19 mouse cellular contexts compared by ENCODE assay signal in the genomic region with DNA sequence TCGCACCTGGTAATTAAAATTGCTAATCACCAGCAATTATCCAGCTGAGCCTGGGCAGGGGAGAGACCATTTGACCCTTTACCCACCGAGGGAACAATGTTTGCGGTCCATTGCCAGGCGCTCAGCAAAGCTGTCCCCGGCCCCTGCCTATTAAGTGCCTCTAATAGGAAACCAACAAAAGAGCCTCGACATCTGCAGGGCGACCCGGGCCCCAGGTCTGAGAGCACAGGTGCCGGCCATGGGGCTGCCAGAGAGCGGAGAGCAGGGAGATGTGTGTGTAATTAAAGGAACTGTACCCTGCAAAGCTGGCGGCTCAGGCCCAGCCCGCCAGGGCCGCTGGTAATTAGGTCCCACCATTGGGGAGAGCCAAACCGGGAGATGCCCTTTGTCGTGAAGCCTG. TPM values are rescaled to one million over a fixed set of nuclear protein-coding genes. Genes with fewer than 3 reads are reported as not detected.
A peak's percentile ranks its signal among the peaks of the same experiment; 100 is the strongest.
DNase-seq lines count a peak whose midpoint lies in the region; ATAC-seq and TF ChIP-seq lines count a peak whose summit lies in the region.
"Had no signal": no experiment of that assay in that cellular context is flagged by ENCODE, and none has a peak within 500 bp of the region (broad histone marks: within the 10 kb centered on the region; RNA-seq: fewer than 3 reads in every experiment).

No protein-coding gene starts in this region.

- WGBS in embryonic facial prominence, embryonic 12.5 days: 5% methylated on average over 15 of the region's 15 CpGs
- WGBS in hindbrain, embryonic 13.5 days: 6% methylated on average over 15 of the region's 15 CpGs
- 4% methylated on average over 15 of the region's 15 CpGs for WGBS in midbrain, embryonic 14.5 days

- peak; percentile 96 for DNase-seq in brain, embryonic 14.5 days (ENCODE audit: low read depth)
- DNase-seq in midbrain, embryonic 14.5 days: peak; percentile 63
- no peak for DNase-seq in right cerebral cortex, postnatal 25 days
- no peak for DNase-seq in right cerebral cortex, adult 2 months (ENCODE audit: low spot score in 2 of 2)
- DNase-seq in adrenal gland, adult 8-10 months: no peak
- no peak for DNase-seq in spleen, postnatal 4 days (ENCODE audit: low spot score in 2 of 2)
- DNase-seq: cerebellum, adult 8-10 months; gastrocnemius, adult 2 months; kidney, postnatal 10 days had no signal

- TF ChIP-seq CTCF in brain, embryonic 14.5 days (IDR thresholded peaks at IDR 0.05; ENCODE audit: borderline replicate concordance, extremely low read depth, insufficient read depth, insufficient read length): no peak

- H3K4me2 ChIP-seq in embryonic facial prominence, embryonic 12.5 days (replicated peaks): no peak overlapping the region
- 0 out of 2 replicates have a peak overlapping the region, but pooled peaks have one; percentile 9 for H3K4me2 ChIP-seq in hindbrain, embryonic 13.5 days
- 0 out of 2 replicates have a peak overlapping the region, but pooled peaks have one; percentile 21 for H3K4me2 ChIP-seq in midbrain, embryonic 14.5 days (ENCODE audit: low read length)

- no peak overlapping the region for H3K9ac ChIP-seq in embryonic facial prominence, embryonic 12.5 days
- peak overlapping the region; percentile 46; the same call in 1 of the 2 replicates for H3K9ac ChIP-seq in hindbrain, embryonic 13.5 days
- no peak overlapping the region for H3K9ac ChIP-seq in midbrain, embryonic 14.5 days (replicated peaks; ENCODE audit: low read length)

- peak; percentile 75; the same call in 1 of the 2 replicates for ATAC-seq in embryonic facial prominence, embryonic 12.5 days (ENCODE audit: insufficient number of reproducible peaks, insufficient read depth, low FRiP score, low TSS enrichment)
- ATAC-seq in hindbrain, embryonic 13.5 days (ENCODE audit: low FRiP score): 0 out of 2 replicates have a peak, but pooled peaks have one; percentile 63
- peak; percentile 60; the same call in 1 of the 2 replicates for ATAC-seq in midbrain, embryonic 14.5 days (ENCODE audit: low FRiP score, low TSS enrichment)

- H3K27ac ChIP-seq in embryonic facial prominence, embryonic 12.5 days: no peak overlapping the region
- no peak overlapping the region for H3K27ac ChIP-seq in hindbrain, embryonic 13.5 days
- no peak overlapping the region for H3K27ac ChIP-seq in midbrain, embryonic 14.5 days (replicated peaks; ENCODE audit: low read depth, low read length)
- H3K27ac ChIP-seq: gastrocnemius, adult 2 months; heart, embryonic 10.5 days; macrophage had no signal

- H3K36me3 ChIP-seq in embryonic facial prominence, embryonic 12.5 days: no peaks in the 10 kb centered on the region
- H3K36me3 ChIP-seq in hindbrain, embryonic 13.5 days: no peaks in the 10 kb centered on the region
- no peaks in the 10 kb centered on the region for H3K36me3 ChIP-seq in midbrain, embryonic 14.5 days (ENCODE audit: control insufficient read depth, insufficient read depth, low read length)
- H3K36me3 ChIP-seq: heart, embryonic 10.5 days had no signal

- H3K9me3 ChIP-seq in embryonic facial prominence, embryonic 12.5 days: 0 out of 2 replicates have a peak, but pooled peaks cover 3% of the 10 kb centered on the region
- peaks cover 5% of the 10 kb centered on the region; the same call in 1 of the 2 replicates for H3K9me3 ChIP-seq in hindbrain, embryonic 13.5 days
- peaks cover 5% of the 10 kb centered on the region; the same call in 1 of the 2 replicates for H3K9me3 ChIP-seq in midbrain, embryonic 14.5 days (ENCODE audit: control insufficient read depth, low read length)
- H3K9me3 ChIP-seq: heart, embryonic 10.5 days had no signal

- no peak for TF ChIP-seq POLR2A in brain, embryonic 14.5 days (IDR thresholded peaks at IDR 0.05; ENCODE audit: borderline replicate concordance, extremely low read depth, insufficient read depth, insufficient read length, poor library complexity, severe bottlenecking)

- H3K27me3 ChIP-seq in embryonic facial prominence, embryonic 12.5 days: peaks cover 16% of the 10 kb centered on the region
- H3K27me3 ChIP-seq in hindbrain, embryonic 13.5 days: peaks cover 43% of the 10 kb centered on the region
- H3K27me3 ChIP-seq in midbrain, embryonic 14.5 days (ENCODE audit: control insufficient read depth, insufficient read depth, low read length): no peaks in the 10 kb centered on the region

- H3K4me1 ChIP-seq in embryonic facial prominence, embryonic 12.5 days: no peaks in the 10 kb centered on the region
- H3K4me1 ChIP-seq in hindbrain, embryonic 13.5 days (replicated peaks): peaks cover 10% of the 10 kb centered on the region
- H3K4me1 ChIP-seq in midbrain, embryonic 14.5 days (ENCODE audit: control insufficient read depth, insufficient read depth, low read length): peaks cover 8% of the 10 kb centered on the region; the same call in 1 of the 2 replicates
- H3K4me1 ChIP-seq: heart, embryonic 10.5 days had no signal

- no peak overlapping the region for H3K4me3 ChIP-seq in embryonic facial prominence, embryonic 12.5 days
- H3K4me3 ChIP-seq in hindbrain, embryonic 13.5 days: no peak overlapping the region
- no peak overlapping the region for H3K4me3 ChIP-seq in midbrain, embryonic 14.5 days (replicated peaks; ENCODE audit: low read depth, low read length)
- H3K4me3 ChIP-seq: gastrocnemius, adult 2 months; heart, embryonic 10.5 days had no signal

RNA-seq across cellular contexts. Expression of a gene that starts 24.6 kb away (rescaled TPM):
- not detected in 2 replicates for polyA plus RNA-seq in brain, embryonic 14.5 days (2012; rRNA removed)
- not detected in 2 replicates for polyA plus RNA-seq in embryonic facial prominence, embryonic 12.5 days (2016; fragmentation: Nextera tagmentation; extraction: Ambion mirVana)
- not detected in 2 replicates for polyA plus RNA-seq in hindbrain, embryonic 13.5 days (2015; fragmentation: Nextera tagmentation; extraction: Ambion mirVana)
- polyA plus RNA-seq in midbrain, embryonic 14.5 days (2014; fragmentation: Nextera tagmentation; extraction: Ambion mirVana): not detected in 2 replicates
- not detected for total RNA-seq in adrenal gland, adult 8-10 months (2022)
- total RNA-seq: CH12.LX; gastrocnemius, adult 2 months; hematopoietic stem cell, adult 5-6 weeks; left cerebral cortex, adult 8-10 months; neutrophil, adult 5-6 weeks had no signal
- polyA plus RNA-seq: heart, embryonic 10.5 days; liver, embryonic 16.5 days; macrophage; stomach, embryonic 16.5 days had no signal

Comparison
In these comparisons a context has a peak if more than half of its experiments do, and no peak if none do; other contexts are left out.
1. DNase-seq: peak in brain, embryonic 14.5 days (single experiment) and midbrain, embryonic 14.5 days (single experiment); none in right cerebral cortex, postnatal 25 days (single experiment), right cerebral cortex, adult 2 months (0 of 2), adrenal gland, adult 8-10 months (single experiment) and spleen, postnatal 4 days (0 of 2).
2. Peak in every context shown above with its lines, with median percentiles within 50 percentile points of each other: ATAC-seq.